Mouse (Mus musculus) CD4-positive naive resting alpha-beta T cell, adult 76 days (primary cell): ENCODE measurements around the gene Hoxb2. TPM values are rescaled to one million over a fixed set of nuclear protein-coding genes. Genes with fewer than 3 reads are reported as not detected.

ENCODE experiments used
- total RNA-seq: library from RNA; stranded (reverse); gene quantifications from one replicate; pipeline ENCODE4 v1.2.4, GENCODE M21; 2023

Hoxb2 gene
- not detected for total RNA-seq

GRCm38 (mm10) chr11:96350341-96350624 lies at the start of gene Hoxb2:
Hoxb2 (plus strand) TSS chr11:96350525.

GRCm38 (mm10) chr11:96303151-96304099 lies 46.9 kb upstream of the Hoxb2 start, which contains the start of gene Hoxb5:
Hoxb5 (plus strand) TSS chr11:96303336.

GRCm38 (mm10) chr11:96317608-96318367 lies 32.5 kb upstream of the Hoxb2 start, which contains the start of gene Hoxb4:
Hoxb4 (plus strand) TSS chr11:96318267.

GRCm38 (mm10) chr11:96323154-96323553 lies 27.2 kb upstream of the Hoxb2 start, which contains the start of gene Hoxb3:
Hoxb3 (plus strand) TSS chr11:96323326.

GRCm38 (mm10) chr11:96365441-96366091 lies 15.2 kb downstream of the Hoxb2 start, which contains the start of gene Hoxb1:
Hoxb1 (plus strand) TSS chr11:96365752.

Other genes starting within 250 kb of the Hoxb2 start
- gene Calcoco2, start 238.6 kb upstream of the Hoxb2 start, total RNA-seq = not detected
- gene Ttll6, start 216.7 kb upstream of the Hoxb2 start, total RNA-seq = not detected
- not detected for gene Hoxb13, start 156.2 kb upstream of the Hoxb2 start, total RNA-seq
- gene Hoxb9, start 79.1 kb upstream of the Hoxb2 start, total RNA-seq = not detected
- not detected for gene Hoxb8, start 68.6 kb upstream of the Hoxb2 start, total RNA-seq
- not detected for gene Hoxb7, start 63.9 kb upstream of the Hoxb2 start, total RNA-seq
- gene Hoxb6, start 58.0 kb upstream of the Hoxb2 start, total RNA-seq = not detected
- not detected for gene Hoxb5, start 47.2 kb upstream of the Hoxb2 start, total RNA-seq
- 0.59 TPM for gene Hoxb4, start 32.3 kb upstream of the Hoxb2 start, total RNA-seq
- not detected for gene Hoxb3, start 27.2 kb upstream of the Hoxb2 start, total RNA-seq
- gene Hoxb1, start 15.2 kb downstream of the Hoxb2 start, total RNA-seq = not detected
- gene Skap1, start 114.1 kb downstream of the Hoxb2 start, total RNA-seq = 420 TPM